23 mouse cellular contexts compared by ENCODE assay signal in genomic region chr12:91012184-91012583, GRCm38 (mm10).
"Had no signal": no experiment of that assay in that cellular context is flagged by ENCODE, and none has a peak within 500 bp of the region (broad histone marks: within the 10 kb centered on the region; RNA-seq: fewer than 3 reads in every experiment).

No protein-coding gene starts in this region.

- H3K9me3 ChIP-seq: limb, embryonic 12.5 days; limb, embryonic 15.5 days; megakaryocyte, embryonic 14.5 days; midbrain, embryonic 10.5 days; midbrain, embryonic 15.5 days; neural tube, embryonic 12.5 days; neural tube, embryonic 15.5 days had no signal

- H3K4me2 ChIP-seq: limb, embryonic 12.5 days; limb, embryonic 15.5 days; liver, embryonic 11.5 days; lung, embryonic 14.5 days; midbrain, embryonic 15.5 days; neural tube, embryonic 12.5 days; neural tube, embryonic 15.5 days had no signal

- H3K4me3 ChIP-seq: limb, embryonic 12.5 days; limb, embryonic 15.5 days; megakaryocyte, embryonic 14.5 days; midbrain, embryonic 10.5 days; midbrain, embryonic 15.5 days; neural tube, embryonic 12.5 days; neural tube, embryonic 15.5 days had no signal

- H3K36me3 ChIP-seq: limb, embryonic 12.5 days; limb, embryonic 15.5 days; midbrain, embryonic 10.5 days; midbrain, embryonic 15.5 days; neural tube, embryonic 12.5 days; neural tube, embryonic 15.5 days had no signal

- ATAC-seq: liver, postnatal 0 days; lung, postnatal 0 days; midbrain, embryonic 15.5 days had no signal

- H3K27ac ChIP-seq: kidney, postnatal 0 days; limb, embryonic 12.5 days; limb, embryonic 15.5 days; liver, embryonic 14.5 days; midbrain, embryonic 10.5 days; midbrain, embryonic 15.5 days; neural tube, embryonic 12.5 days; neural tube, embryonic 15.5 days; stomach, postnatal 0 days had no signal

- DNase-seq: kidney, adult 2 months; kidney, postnatal 25 days; left cerebral cortex, postnatal 4 days; liver, postnatal 0 days; lung, embryonic 14.5 days; right cerebral cortex, adult 18-20 months; right cerebral cortex, postnatal 14 days; right cerebral cortex, postnatal 4 days; thymus, adult 2 months; thymus, postnatal 14 days; thymus, postnatal 4 days had no signal

- H3K9ac ChIP-seq: limb, embryonic 12.5 days; limb, embryonic 15.5 days; liver, embryonic 14.5 days; liver, postnatal 0 days; lung, embryonic 14.5 days; midbrain, embryonic 15.5 days; neural tube, embryonic 12.5 days; neural tube, embryonic 15.5 days had no signal

- H3K4me1 ChIP-seq: limb, embryonic 15.5 days; midbrain, embryonic 15.5 days; neural tube, embryonic 12.5 days; neural tube, embryonic 15.5 days had no signal

- H3K27me3 ChIP-seq: limb, embryonic 12.5 days; limb, embryonic 15.5 days; megakaryocyte, embryonic 14.5 days; midbrain, embryonic 15.5 days; neural tube, embryonic 12.5 days; neural tube, embryonic 15.5 days had no signal
